Mouse (Mus musculus) MEL (cell line): Measurements from ENCODE around the gene Arl4d. TPM values are rescaled to one million over a fixed set of nuclear protein-coding genes. Genes with fewer than 3 reads are reported as not detected.

Experiments used
- DNase-seq: peaks from one replicate; pipeline ENCODE4 v3.0.0; 2011; ENCODE audit warnings: low read depth, low spot score
- H3K27ac ChIP-seq: 2 replicates; pipeline ENCODE4 v1.5.1; 2012; ENCODE audit warnings: low read depth, mild to moderate bottlenecking, control low read depth, low read length, moderate library complexity; ENCODE audit not compliant: control insufficient read depth
- H3K27me3 ChIP-seq, 2 experiments: fragments of 150-350 bp in 1 of 2; sonication (generic) in 1 of 2; 2 replicates each; pipeline ENCODE4 v1.6.1; 2012; ENCODE audit warnings: low read length in 2 of 2, mild to moderate bottlenecking in 2 of 2, improper control_type of control experiment in 1 of 2, moderate library complexity in 1 of 2; ENCODE audit not compliant: insufficient read depth in 2 of 2, control insufficient read depth in 1 of 2
- H3K36me3 ChIP-seq, 2 experiments: 2 replicates each; pipeline ENCODE4 v1.6.1; 2012 to 2014; ENCODE audit warnings: low read length in 2 of 2, improper control_type of control experiment in 1 of 2, inconsistent platforms in 1 of 2, mild to moderate bottlenecking in 1 of 2; ENCODE audit not compliant: insufficient read depth in 2 of 2, control insufficient read depth in 1 of 2
- H3K4me1 ChIP-seq, 2 experiments: fragments of 150-350 bp in 1 of 2; sonication (generic) in 1 of 2; 2 replicates each; pipeline ENCODE4 v1.6.1; 2012; ENCODE audit warnings: low read length in 2 of 2, improper control_type of control experiment in 1 of 2, mild to moderate bottlenecking in 1 of 2; ENCODE audit not compliant: insufficient read depth in 2 of 2, control insufficient read depth in 1 of 2
- H3K4me3 ChIP-seq, 2 experiments: fragments of 150-350 bp in 1 of 2; sonication (generic) in 1 of 2; 2 replicates each; pipeline ENCODE4 v1.5.1; 2012; ENCODE audit warnings: low read depth in 2 of 2, low read length in 2 of 2, mild to moderate bottlenecking in 2 of 2, moderate library complexity in 2 of 2, control low read depth in 1 of 2, improper control_type of control experiment in 1 of 2; ENCODE audit not compliant: control insufficient read depth in 1 of 2, insufficient read depth in 1 of 2
- H3K79me2 ChIP-seq: 2 replicates; pipeline ENCODE4 v1.6.1; 2012; ENCODE audit warnings: mild to moderate bottlenecking, low read length, moderate library complexity; ENCODE audit not compliant: control insufficient read depth, poor library complexity, insufficient read depth
- H3K9ac ChIP-seq: 2 replicates; pipeline ENCODE4 v1.6.1; 2012; ENCODE audit warnings: low read depth, mild to moderate bottlenecking, control low read depth, low read length, moderate library complexity; ENCODE audit not compliant: control insufficient read depth, poor library complexity, severe bottlenecking
- H3K9me3 ChIP-seq: fragments of 150-350 bp; sonication (generic); replicated peaks from 2 replicates; pipeline ENCODE4 v1.6.1; 2012; ENCODE audit warnings: mild to moderate bottlenecking, low read length, improper control_type of control experiment, moderate library complexity; ENCODE audit not compliant: insufficient read depth
- CHD1 ChIP-seq: IDR thresholded peaks from 2 replicates; pipeline ENCODE4 v1.6.1; 2012; ENCODE audit warnings: low read depth, mild to moderate bottlenecking, inconsistent platforms, low read length, improper control_type of control experiment
- EP300 ChIP-seq, 2 experiments: IDR thresholded peaks; 2 replicates each; pipeline ENCODE4 v1.6.1; 2011; ENCODE audit warnings: improper control_type of control experiment in 2 of 2, low read length in 2 of 2, low read depth in 1 of 2, mild to moderate bottlenecking in 1 of 2
- GABPA ChIP-seq: IDR thresholded peaks from 2 replicates; pipeline ENCODE4 v1.6.1; 2012; ENCODE audit warnings: low read depth, mild to moderate bottlenecking, inconsistent platforms, low read length, improper control_type of control experiment, moderate library complexity
- KAT2A ChIP-seq: conservative IDR thresholded peaks from 2 replicates; pipeline ENCODE4 v1.6.1; 2012; ENCODE audit warnings: low read depth, low read length, improper control_type of control experiment, inconsistent platforms
- MAFK ChIP-seq: IDR thresholded peaks from 2 replicates; pipeline ENCODE4 v1.6.1; 2011; ENCODE audit warnings: low read depth, mild to moderate bottlenecking, low read length, improper control_type of control experiment, borderline replicate concordance
- MYB ChIP-seq: IDR thresholded peaks from 2 replicates; pipeline ENCODE4 v1.6.1; 2011; ENCODE audit warnings: mild to moderate bottlenecking, low read depth, low read length, improper control_type of control experiment
- POLR2A ChIP-seq, 2 experiments: IDR thresholded peaks; 2 replicates each; pipeline ENCODE4 v1.6.1; 2011 to 2012; ENCODE audit warnings: low read length in 2 of 2, mild to moderate bottlenecking in 2 of 2, control low read depth in 1 of 2, improper control_type of control experiment in 1 of 2, low read depth in 1 of 2, moderate library complexity in 1 of 2; ENCODE audit not compliant: control insufficient read depth in 1 of 2, insufficient read depth in 1 of 2, poor library complexity in 1 of 2
- RAD21 ChIP-seq: IDR thresholded peaks from 2 replicates; pipeline ENCODE4 v1.6.1; 2011; ENCODE audit warnings: mild to moderate bottlenecking, low read depth, low read length, improper control_type of control experiment
- RCOR1 ChIP-seq: IDR thresholded peaks from 2 replicates; pipeline ENCODE4 v1.6.1; 2012; ENCODE audit warnings: low read depth, mild to moderate bottlenecking, inconsistent platforms, low read length, improper control_type of control experiment
- SIN3A ChIP-seq: IDR thresholded peaks from 2 replicates; pipeline ENCODE4 v1.6.1; 2012; ENCODE audit warnings: low read length, improper control_type of control experiment, inconsistent platforms
- TBP ChIP-seq: IDR thresholded peaks from 2 replicates; pipeline ENCODE4 v1.8.0; 2011; ENCODE audit warnings: low read depth, low read length, improper control_type of control experiment
- UBTF ChIP-seq: IDR thresholded peaks from 2 replicates; pipeline ENCODE4 v1.6.1; 2012; ENCODE audit warnings: low read depth, mild to moderate bottlenecking, inconsistent platforms, low read length, improper control_type of control experiment, moderate library complexity, borderline replicate concordance; ENCODE audit not compliant: insufficient read depth
- USF1 ChIP-seq: IDR thresholded peaks from 2 replicates; pipeline ENCODE4 v1.6.1; 2014; ENCODE audit warnings: low read depth, mild to moderate bottlenecking, inconsistent platforms, low read length, improper control_type of control experiment, moderate library complexity
- USF2 ChIP-seq, 2 experiments: IDR thresholded peaks; 2 replicates each; pipeline ENCODE4 v1.6.1; 2011 to 2012; ENCODE audit warnings: improper control_type of control experiment in 2 of 2, low read length in 2 of 2, borderline replicate concordance in 1 of 2, inconsistent platforms in 1 of 2, low read depth in 1 of 2, mild to moderate bottlenecking in 1 of 2; ENCODE audit not compliant: insufficient read depth in 1 of 2
- ZC3H11A ChIP-seq: IDR thresholded peaks from 2 replicates; pipeline ENCODE4 v1.6.1; 2012; ENCODE audit warnings: low read depth, mild to moderate bottlenecking, inconsistent platforms, low read length, improper control_type of control experiment
- ZMIZ1 ChIP-seq: IDR thresholded peaks from 2 replicates; pipeline ENCODE4 v1.6.1; 2012; ENCODE audit warnings: low read depth, mild to moderate bottlenecking, inconsistent platforms, low read length, improper control_type of control experiment, moderate library complexity
- ZNF384 ChIP-seq: IDR thresholded peaks from 2 replicates; pipeline ENCODE4 v1.6.1; 2012; ENCODE audit warnings: low read depth, mild to moderate bottlenecking, inconsistent platforms, low read length, improper control_type of control experiment
- polyA plus RNA-seq, 2 experiments: library from polyadenylated mRNA; stranded (reverse) in 1 of 2; unstranded in 1 of 2; fragments of >175 nt in 1 of 2; fragments of >200 nt in 1 of 2; gene quantifications; 2 replicates each; pipeline versions ENCODE4 v1.2.1 to v1.2.4; 2012; ENCODE audit warnings: low replicate concordance in 2 of 2, low read depth in 1 of 2; ENCODE audit not compliant: insufficient read length in 2 of 2, insufficient read depth in 1 of 2, missing spikeins in 1 of 2
- total RNA-seq: library from RNA; depleted of rRNA; stranded (reverse); fragments of 300-350 nt; gene quantifications from 2 replicates; pipeline ENCODE4 v1.2.3, GENCODE M21; 2012

The Arl4d gene
- total and polyA plus RNA-seq, 3 experiments = 0.17 to 0.23 TPM; not detected in 1

DNA sequence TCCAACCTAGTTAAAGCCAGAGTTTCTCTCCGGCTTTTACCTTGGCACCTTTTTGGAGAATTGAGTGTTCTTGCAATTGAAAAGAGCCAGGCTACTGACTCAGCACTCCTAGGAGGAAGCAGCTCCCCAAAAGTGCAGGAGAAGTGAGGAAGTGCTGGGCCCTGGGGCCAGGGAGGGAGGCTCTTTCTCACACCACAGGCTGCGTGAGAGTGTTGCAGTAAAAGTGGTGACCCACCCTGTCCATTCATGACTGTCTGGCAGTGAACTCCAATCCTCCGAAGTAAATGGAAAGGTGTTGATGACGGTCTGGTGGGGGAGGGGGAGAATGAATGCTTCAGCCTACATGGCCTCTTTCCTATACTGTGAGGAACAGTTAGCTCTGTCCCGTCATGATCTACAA, 43.1 kb downstream of the Arl4d start:
- H3K4me3 ChIP-seq = no peak overlapping the region
- H3K27ac ChIP-seq = no peak overlapping the region

DNA sequence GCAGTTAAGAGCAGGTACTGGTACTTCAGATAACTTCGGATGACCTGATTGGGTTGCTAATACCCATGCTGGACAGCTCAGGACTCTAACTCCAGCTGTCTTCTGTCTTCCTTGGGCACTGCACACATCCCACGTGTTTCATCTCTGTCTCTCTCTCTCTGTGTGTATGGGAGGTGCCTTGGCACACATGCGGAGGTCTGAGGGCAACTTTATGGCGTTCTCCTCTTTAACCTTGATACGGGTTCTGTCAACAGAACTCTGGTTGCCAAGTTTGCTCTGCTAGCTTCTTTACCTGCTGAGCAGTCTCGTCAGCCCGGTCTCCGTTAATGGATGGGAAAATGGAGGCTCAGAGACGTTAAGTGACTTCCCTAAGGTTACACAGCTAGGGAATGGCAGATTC, 47.5 kb downstream of the Arl4d start:
- TF ChIP-seq USF1 (no peak), ZNF384 (no peak), ZMIZ1 (no peak)
- Histone ChIP-seq H3K4me3 (no peak overlapping the region), H3K9me3 (no peaks in the 10 kb centered on the region), H3K27me3 (peaks cover 18 to 27% of the 10 kb centered on the region in 2 experiments), H3K9ac (no peak overlapping the region), H3K4me1 (no peaks in the 10 kb centered on the region), H3K79me2 (no peaks in the 10 kb centered on the region), H3K27ac (no peak overlapping the region), H3K36me3 (no peaks in the 10 kb centered on the region)
- DNase-seq = no peak

More for the DNA sequence above, 43.1 kb downstream of the Arl4d start:
- Histone ChIP-seq H3K4me1 (no peaks in the 10 kb centered on the region), H3K36me3 (no peaks in the 10 kb centered on the region), H3K9me3 (no peaks in the 10 kb centered on the region), H3K79me2 (no peaks in the 10 kb centered on the region), H3K27me3 (peaks cover 19 to 28% of the 10 kb centered on the region in 2 experiments), H3K9ac (no peak overlapping the region)
- no peak for TF ChIP-seq CHD1
- TF ChIP-seq USF1 = no peak
- TF ChIP-seq MAFK = no peak
- no peak for TF ChIP-seq MYB
- TF ChIP-seq TBP = no peak
- TF ChIP-seq RAD21 = no peak
- no peak for TF ChIP-seq EP300 (IDR thresholded peaks at IDR 0.05; ENCODE audit: low read depth in 1 of 2, low read length in 2 of 2)
- TF ChIP-seq GABPA = no peak
- no peak for TF ChIP-seq SIN3A
- TF ChIP-seq UBTF = no peak
- TF ChIP-seq KAT2A = no peak
- no peak for TF ChIP-seq ZC3H11A
- no peak for TF ChIP-seq POLR2A (IDR thresholded peaks at IDR 0.05; ENCODE audit: control insufficient read depth in 1 of 2, insufficient read depth in 1 of 2, low read depth in 1 of 2, low read length in 2 of 2, poor library complexity in 1 of 2)
- TF ChIP-seq USF2 (IDR thresholded peaks at IDR 0.05; ENCODE audit: borderline replicate concordance in 1 of 2, insufficient read depth in 1 of 2, low read depth in 1 of 2, low read length in 2 of 2) = no peak
- TF ChIP-seq RCOR1 = no peak
- no peak for DNase-seq
